Mouse (Mus musculus): ENCODE results near the gene Ccdc15.

- TF ChIP-seq NRF1 (IDR thresholded peaks at IDR 0.05; ENCODE audit: insufficient read depth, low read depth, low read length, poor library complexity, severe bottlenecking), result no peak
- peak; percentile 73 for TF ChIP-seq ZNF384 (IDR thresholded peaks at IDR 0.05; ENCODE audit: low read depth, low read length)
- TF ChIP-seq ELF1 (IDR thresholded peaks at IDR 0.05; ENCODE audit: low read depth, low read length), result no peak
- TF ChIP-seq TCF12 (IDR thresholded peaks at IDR 0.05; ENCODE audit: low read depth, low read length), result no peak
- TF ChIP-seq POLR2A (IDR thresholded peaks at IDR 0.05; ENCODE audit: control insufficient read depth in 1 of 2, insufficient read depth in 1 of 2, low read depth in 1 of 2, low read length in 2 of 2, poor library complexity in 1 of 2), result no peak
- TF ChIP-seq GATA1 (IDR thresholded peaks at IDR 0.05; ENCODE audit: low read depth, low read length), result peak; percentile 47
- 0 out of 4 replicates have a peak, but pooled peaks of 1 of the 2 experiments have one; percentile 17 for TF ChIP-seq EP300 (IDR thresholded peaks at IDR 0.05; ENCODE audit: low read depth in 1 of 2, low read length in 2 of 2)
- TF ChIP-seq RAD21 (IDR thresholded peaks at IDR 0.05; ENCODE audit: low read depth, low read length), result no peak; the same call in none of the 2 replicates
- TF ChIP-seq CTCF (IDR thresholded peaks at IDR 0.05 in 2 of 3, conservative IDR thresholded peaks at IDR 0.05 in 1 of 3; ENCODE audit: control insufficient read depth in 1 of 3, insufficient read depth in 1 of 3, low read depth in 2 of 3, low read length in 3 of 3, poor library complexity in 1 of 3, severe bottlenecking in 1 of 3), result peak; percentile 32 to 94 (median 71)
- no peak for TF ChIP-seq NELFE (IDR thresholded peaks at IDR 0.05; ENCODE audit: low read depth, low read length)
These were observed 18.8 kb downstream of the Ccdc15 start for GRCm38 (mm10) chr9:37329456-37329855.
